ENCODE assay signal across 27 mouse cellular contexts in genomic region chr2:52993241-52993640, GRCm38 (mm10).
"Had no signal": no experiment of that assay in that cellular context is flagged by ENCODE, and none has a peak within 500 bp of the region (broad histone marks: within the 10 kb centered on the region; RNA-seq: fewer than 3 reads in every experiment).

No protein-coding gene starts in this region.

- H3K27me3 ChIP-seq: heart, embryonic 13.5 days; heart, embryonic 15.5 days; hindbrain, embryonic 12.5 days; intestine, embryonic 15.5 days; limb, embryonic 12.5 days; liver, embryonic 13.5 days; liver, embryonic 15.5 days had no signal

- H3K9ac ChIP-seq: heart, embryonic 13.5 days; heart, embryonic 15.5 days; hindbrain, embryonic 12.5 days; hindbrain, embryonic 14.5 days; intestine, embryonic 15.5 days; limb, embryonic 12.5 days; liver, embryonic 13.5 days; liver, embryonic 15.5 days had no signal

- H3K27ac ChIP-seq: heart, adult 2 months; heart, embryonic 13.5 days; heart, embryonic 15.5 days; hindbrain, embryonic 10.5 days; hindbrain, embryonic 12.5 days; hindbrain, embryonic 14.5 days; intestine, embryonic 15.5 days; layer of hippocampus, adult 2 months; left cerebral cortex, adult 2 months; limb, embryonic 10.5 days; limb, embryonic 12.5 days; liver, embryonic 13.5 days; liver, embryonic 15.5 days had no signal

- H3K4me3 ChIP-seq: heart, adult 2 months; heart, embryonic 13.5 days; heart, embryonic 15.5 days; hindbrain, embryonic 10.5 days; hindbrain, embryonic 12.5 days; intestine, embryonic 15.5 days; layer of hippocampus, adult 2 months; left cerebral cortex, adult 2 months; limb, embryonic 10.5 days; limb, embryonic 12.5 days; liver, embryonic 13.5 days; liver, embryonic 15.5 days had no signal

- DNase-seq: gastrocnemius, postnatal 14 days; gastrocnemius, postnatal 36 days; heart, adult 11 months; heart, adult 2 months; heart, postnatal 14 days; heart, postnatal 36 days; kidney, adult 18-20 months; kidney, postnatal 10 days; kidney, postnatal 4 days; liver; liver, embryonic 13.5 days had no signal

- H3K4me2 ChIP-seq: heart, embryonic 11.5 days; heart, embryonic 13.5 days; heart, embryonic 15.5 days; hindbrain, embryonic 12.5 days; hindbrain, embryonic 14.5 days; intestine, embryonic 15.5 days; limb, embryonic 12.5 days; liver, embryonic 11.5 days; liver, embryonic 13.5 days; liver, embryonic 15.5 days had no signal

- H3K9me3 ChIP-seq: heart, embryonic 13.5 days; heart, embryonic 15.5 days; hindbrain, embryonic 10.5 days; hindbrain, embryonic 12.5 days; intestine, embryonic 15.5 days; limb, embryonic 10.5 days; limb, embryonic 12.5 days; liver, embryonic 13.5 days; liver, embryonic 15.5 days had no signal

- H3K36me3 ChIP-seq: heart, embryonic 13.5 days; heart, embryonic 15.5 days; hindbrain, embryonic 10.5 days; hindbrain, embryonic 12.5 days; intestine, embryonic 15.5 days; limb, embryonic 12.5 days; liver, embryonic 13.5 days; liver, embryonic 15.5 days had no signal

- H3K4me1 ChIP-seq: liver, embryonic 13.5 days; liver, embryonic 15.5 days had no signal

- ATAC-seq: hindbrain, embryonic 16.5 days; inflammation-experienced regulatory T-cells, adult 6 months; intestine, embryonic 15.5 days; intestine, postnatal 0 days had no signal
